Mouse (Mus musculus) neural tube, embryonic 11.5 days (tissue): Measurements from ENCODE around the gene Sgpp1. TPM values are rescaled to one million over a fixed set of nuclear protein-coding genes. Genes with fewer than 3 reads are reported as not detected.
"Not testable (repeated sequence)": the region's sequence is repeated elsewhere in the genome, so short reads cannot be mapped to it uniquely, and the experiment has no call there.

Source experiments
- ATAC-seq: fragments of 200-750 bp; cut with Nextera tagmentation; 2 replicates; pipeline ENCODE4 v1.8.0; 2017; ENCODE audit warnings: moderate number of reproducible peaks, mild to moderate bottlenecking, moderate TSS enrichment, moderate library complexity; ENCODE audit not compliant: insufficient read depth, low FRiP score, low TSS enrichment
- DNase-seq: peaks from one replicate; pipeline ENCODE4 v3.0.0-alpha.2; 2015; ENCODE audit warnings: low spot score
- H3K27ac ChIP-seq: fragments of 300-500 bp; sonication (generic); 2 replicates; pipeline ENCODE4 v1.5.1; 2014; ENCODE audit warnings: low read depth, mild to moderate bottlenecking, low read length
- H3K27me3 ChIP-seq: fragments of 300-500 bp; sonication (generic); 2 replicates; pipeline ENCODE4 v1.6.1; 2014; ENCODE audit warnings: mild to moderate bottlenecking, low read length, mixed read lengths; ENCODE audit not compliant: control insufficient read depth, insufficient read depth
- H3K36me3 ChIP-seq: fragments of 300-500 bp; sonication (generic); 2 replicates; pipeline ENCODE4 v1.6.1; 2014; ENCODE audit warnings: mild to moderate bottlenecking, low read length, moderate library complexity, mixed read lengths; ENCODE audit not compliant: control insufficient read depth, insufficient read depth
- H3K4me1 ChIP-seq: fragments of 300-500 bp; sonication (generic); 2 replicates; pipeline ENCODE4 v1.6.1; 2014; ENCODE audit warnings: low read length, mixed read lengths; ENCODE audit not compliant: control insufficient read depth, insufficient read depth
- H3K4me2 ChIP-seq: fragments of 300-500 bp; sonication (generic); 2 replicates; pipeline ENCODE4 v1.6.1; 2014; ENCODE audit warnings: low read depth, mild to moderate bottlenecking, moderate library complexity
- H3K4me3 ChIP-seq: fragments of 300-500 bp; sonication (generic); 2 replicates; pipeline ENCODE4 v1.5.1; 2014; ENCODE audit warnings: low read depth, low read length
- H3K9ac ChIP-seq: fragments of 300-500 bp; sonication (generic); 2 replicates; pipeline ENCODE4 v1.6.1; 2014; ENCODE audit warnings: mild to moderate bottlenecking, low read length
- H3K9me3 ChIP-seq: fragments of 300-500 bp; sonication (generic); 2 replicates; pipeline ENCODE4 v1.6.1; 2016; ENCODE audit warnings: low read length; ENCODE audit not compliant: control insufficient read depth
- WGBS: fragments of 180-500 bp; shearing (Covaris S2); extraction: QIAGEN DNeasy Blood & Tissue Kit; methylation state at CpG from one replicate; pipeline ENCODE4 v1.1.7; 2014; 5-methylcytosine and 5-hydroxymethylcytosine counted together
- polyA plus RNA-seq: library from polyadenylated mRNA; unstranded; fragments of >200 nt; fragmentation: Nextera tagmentation; extraction: Ambion mirVana; gene quantifications from 2 replicates; pipeline ENCODE4 v1.2.1, GENCODE M21; 2014

Gene Sgpp1
- polyA plus RNA-seq, 1 experiment from 2014 or later: 7.7 TPM

DNA sequence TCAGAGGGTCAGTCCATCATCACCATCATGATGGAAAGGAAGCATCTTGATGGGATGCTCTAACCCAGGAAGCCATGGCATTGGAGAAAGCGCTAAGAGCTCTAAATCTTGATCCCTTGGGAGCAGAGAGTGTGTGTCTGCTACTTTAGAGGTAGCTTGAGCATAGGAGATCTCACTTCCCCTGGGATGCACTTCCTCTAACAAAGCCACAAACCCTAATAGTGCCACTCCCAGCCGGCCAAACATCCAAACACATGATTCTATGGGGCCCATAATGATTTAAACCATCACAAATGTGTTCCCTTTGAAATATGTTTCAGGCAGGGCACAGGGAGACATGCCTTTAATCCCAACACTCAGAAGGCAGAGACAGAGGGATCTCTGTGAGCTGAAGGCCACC is 46.5 kb downstream of the Sgpp1 start:
- Histone ChIP-seq H3K9me3 (no peaks in the 10 kb centered on the region), H3K27me3 (no peaks in the 10 kb centered on the region)
- no peak for DNase-seq

GRCm38 (mm10) chr12:75687314-75687713 is 48.2 kb downstream of the Sgpp1 start:
- Histone ChIP-seq H3K9me3 (no peaks in the 10 kb centered on the region), H3K4me1 (no peaks in the 10 kb centered on the region), H3K27ac (no peak overlapping the region), H3K9ac (no peak overlapping the region), H3K27me3 (no peaks in the 10 kb centered on the region), H3K4me3 (no peak overlapping the region), H3K4me2 (no peak overlapping the region), H3K36me3 (no peaks in the 10 kb centered on the region)
- ATAC-seq: no peak
- WGBS: 80% methylated on average over 4 of the region's 4 CpGs
- no peak for DNase-seq

More for the DNA sequence above, 46.5 kb downstream of the Sgpp1 start:
- no peaks in the 10 kb centered on the region for H3K36me3 ChIP-seq
- no peak overlapping the region for H3K4me2 ChIP-seq
- no peak overlapping the region for H3K4me3 ChIP-seq
- WGBS: 88% methylated on average over 2 of the region's 2 CpGs
- H3K9ac ChIP-seq: no peak overlapping the region
- ATAC-seq: no peak
- no peaks in the 10 kb centered on the region for H3K4me1 ChIP-seq
- H3K27ac ChIP-seq: no peak overlapping the region

GRCm38 (mm10) chr12:75684026-75684425 is 51.5 kb downstream of the Sgpp1 start:
- WGBS: 85% methylated on average over 4 of the region's 4 CpGs
- H3K4me2 ChIP-seq, ATAC-seq: not testable (repeated sequence)

DNA sequence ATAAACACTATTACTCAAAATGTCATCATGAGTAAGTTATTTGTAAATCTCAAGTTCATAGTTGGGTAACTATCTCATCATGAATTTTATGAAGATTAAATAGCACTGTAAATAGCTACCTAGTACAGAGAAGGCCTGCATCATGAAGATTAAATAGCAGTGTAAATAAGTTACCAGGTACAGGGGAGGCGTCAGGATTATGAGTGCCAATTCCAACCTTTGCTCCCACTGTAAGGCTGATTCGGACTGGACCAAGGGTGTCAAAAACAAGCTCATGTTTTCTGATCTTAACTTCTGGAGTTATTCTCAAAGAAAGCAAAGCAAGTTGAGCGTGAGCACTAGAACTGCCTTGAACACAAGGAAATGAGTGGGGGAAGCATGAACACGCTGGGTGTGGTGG is 51.9 kb downstream of the Sgpp1 start:
- no peak overlapping the region for H3K9ac ChIP-seq
- H3K4me3 ChIP-seq: no peak overlapping the region
- WGBS: 91% methylated on average over 4 of the region's 4 CpGs
- no peak overlapping the region for H3K4me2 ChIP-seq
- no peaks in the 10 kb centered on the region for H3K4me1 ChIP-seq
- no peaks in the 10 kb centered on the region for H3K36me3 ChIP-seq
- ATAC-seq (no peak), DNase-seq (no peak)
- H3K27me3 ChIP-seq: no peaks in the 10 kb centered on the region
- H3K27ac ChIP-seq: no peak overlapping the region
- H3K9me3 ChIP-seq: no peaks in the 10 kb centered on the region

More at GRCm38 (mm10) chr12:75684026-75684425, 51.5 kb downstream of the Sgpp1 start:
- H3K4me1 ChIP-seq, H3K27ac ChIP-seq, H3K27me3 ChIP-seq, H3K36me3 ChIP-seq, H3K9ac ChIP-seq, H3K4me3 ChIP-seq, H3K9me3 ChIP-seq, DNase-seq: not testable (repeated sequence)

- Histone ChIP-seq H3K27me3 (no peaks in the 10 kb centered on the region), H3K9ac (no peak overlapping the region), H3K4me3 (no peak overlapping the region), H3K4me2 (no peak overlapping the region), H3K27ac (no peak overlapping the region), H3K9me3 (no peaks in the 10 kb centered on the region), H3K36me3 (no peaks in the 10 kb centered on the region), H3K4me1 (no peaks in the 10 kb centered on the region)
- ATAC-seq (no peak), DNase-seq (no peak)
- 77% methylated on average over 2 of the region's 2 CpGs for WGBS
These were observed 52.7 kb downstream of the Sgpp1 start for GRCm38 (mm10) chr12:75682842-75683241.

- WGBS: 84% methylated on average over 4 of the region's 4 CpGs
- H3K27ac ChIP-seq: no peak overlapping the region
These were observed 54.4 kb downstream of the Sgpp1 start for GRCm38 (mm10) chr12:75681101-75681500.

DNA sequence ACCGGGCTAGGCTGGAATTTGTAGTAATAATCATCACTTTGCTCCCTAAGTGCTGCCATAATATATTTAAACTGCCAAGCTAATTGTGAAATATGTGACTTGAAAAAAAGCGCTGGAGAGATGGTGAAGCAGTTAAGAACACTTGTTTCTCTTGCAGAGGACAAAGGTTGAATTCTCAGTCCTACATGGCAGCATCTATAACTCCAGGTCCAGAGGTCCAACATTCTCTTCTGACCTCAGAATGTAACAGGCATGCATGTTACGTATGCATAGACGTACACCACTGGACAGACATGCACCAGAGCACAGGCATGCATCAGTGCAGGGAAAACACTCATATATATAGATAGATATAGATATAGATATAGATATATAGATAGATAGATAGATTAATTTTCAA is 57.1 kb downstream of the Sgpp1 start:
- Histone ChIP-seq H3K9me3 (no peaks in the 10 kb centered on the region), H3K27me3 (no peaks in the 10 kb centered on the region), H3K4me3 (no peak overlapping the region), H3K9ac (no peak overlapping the region), H3K27ac (no peak overlapping the region), H3K4me2 (no peak overlapping the region), H3K4me1 (no peaks in the 10 kb centered on the region), H3K36me3 (no peaks in the 10 kb centered on the region)
- 96% methylated on average over 4 of the region's 4 CpGs for WGBS
- no peak for DNase-seq
- ATAC-seq: no peak

More at GRCm38 (mm10) chr12:75681101-75681500, 54.4 kb downstream of the Sgpp1 start:
- Histone ChIP-seq H3K27me3 (no peaks in the 10 kb centered on the region), H3K4me1 (no peaks in the 10 kb centered on the region), H3K36me3 (no peaks in the 10 kb centered on the region), H3K9ac (no peak overlapping the region), H3K4me3 (no peak overlapping the region), H3K4me2 (no peak overlapping the region), H3K9me3 (no peaks in the 10 kb centered on the region)
- DNase-seq: no peak
- no peak for ATAC-seq

DNA sequence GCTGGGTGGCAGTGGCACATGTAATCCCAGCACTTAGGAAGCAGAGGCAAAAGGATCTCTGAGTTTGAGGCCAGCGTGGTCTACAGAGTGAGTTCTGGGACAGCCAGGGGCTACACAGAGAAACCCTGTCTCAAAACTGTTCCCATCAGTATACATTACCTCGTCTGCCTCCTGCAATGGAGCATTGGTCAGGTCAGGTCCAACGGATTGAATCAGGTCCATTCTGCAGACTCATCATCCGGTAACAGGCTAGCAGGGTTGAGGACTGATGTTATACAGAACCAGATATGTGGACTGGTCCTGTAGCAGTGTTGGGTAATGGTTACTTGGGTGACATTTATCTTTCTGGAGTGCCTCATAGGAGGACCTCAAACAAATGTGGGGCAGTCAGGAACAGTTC is 62.9 kb downstream of the Sgpp1 start:
- ATAC-seq (no peak), DNase-seq (no peak)
- Histone ChIP-seq H3K27me3 (no peaks in the 10 kb centered on the region), H3K9me3 (no peaks in the 10 kb centered on the region), H3K9ac (no peak overlapping the region), H3K4me3 (no peak overlapping the region), H3K27ac (no peak overlapping the region), H3K4me1 (peaks cover 9% of the 10 kb centered on the region), H3K4me2 (no peak overlapping the region), H3K36me3 (no peaks in the 10 kb centered on the region)
- 93% methylated on average over 4 of the region's 4 CpGs for WGBS

- no peak for ATAC-seq
These were observed 63.7 kb downstream of the Sgpp1 start for GRCm38 (mm10) chr12:75671759-75672315.

More at GRCm38 (mm10) chr12:75671759-75672315, 63.7 kb downstream of the Sgpp1 start:
- no peaks in the 10 kb centered on the region for H3K27me3 ChIP-seq
- no peak overlapping the region for H3K4me3 ChIP-seq
- H3K9ac ChIP-seq: no peak overlapping the region
- no peak overlapping the region for H3K4me2 ChIP-seq
- no peaks in the 10 kb centered on the region for H3K9me3 ChIP-seq
- DNase-seq: no peak
- no peaks in the 10 kb centered on the region for H3K36me3 ChIP-seq
- 83% methylated on average over 3 of the region's 3 CpGs for WGBS
- H3K27ac ChIP-seq: no peak overlapping the region
- peaks cover 9% of the 10 kb centered on the region for H3K4me1 ChIP-seq
